Mouse (Mus musculus) common myeloid progenitor, adult 5-6 weeks (primary cell): ENCODE measurements around the gene Ces1e. TPM values are rescaled to one million over a fixed set of nuclear protein-coding genes. Genes with fewer than 3 reads are reported as not detected.
A peak's percentile ranks its signal among the peaks of the same experiment; 100 is the strongest.
"Not testable (repeated sequence)": the region's sequence is repeated elsewhere in the genome, so short reads cannot be mapped to it uniquely, and the experiment has no call there.

ENCODE experiments used
- ATAC-seq: replicated peaks from 2 replicates; pipeline ENCODE4 v1.8.0; 2016; ENCODE audit warnings: low read depth, mild to moderate bottlenecking, moderate TSS enrichment, inconsistent platforms; ENCODE audit not compliant: poor library complexity, severe bottlenecking
- total RNA-seq: library from RNA; stranded (forward); fragments of 200-1000, 187-1606 nt; gene quantifications from 2 replicates; pipeline ENCODE4 v1.2.3, GENCODE M21; 2017

Gene Ces1e
- not detected in 2 replicates for total RNA-seq

- ATAC-seq, result no peak
Observed at GRCm38 (mm10) chr8:93229446-93229845, at the start of gene Ces1e. Gene Ces1e, minus strand, starts transcription at chr8:93229619.

GRCm38 (mm10) chr8:93278176-93278805 lies 48.9 kb upstream of the Ces1e start:
- ATAC-seq, result no peak

- no peak for ATAC-seq
Observed at GRCm38 (mm10) chr8:93274609-93275008, 45.2 kb upstream of the Ces1e start.

- no peak for ATAC-seq
Observed at GRCm38 (mm10) chr8:93273321-93273720, 43.9 kb upstream of the Ces1e start.

- ATAC-seq, result no peak
Observed at GRCm38 (mm10) chr8:93272686-93273085, 43.3 kb upstream of the Ces1e start.

GRCm38 (mm10) chr8:93261436-93261835 lies 32.0 kb upstream of the Ces1e start:
- no peak for ATAC-seq

- ATAC-seq, result no peak
Observed at GRCm38 (mm10) chr8:93252400-93252925, 23.0 kb upstream of the Ces1e start.

GRCm38 (mm10) chr8:93246057-93246456 lies 16.6 kb upstream of the Ces1e start:
- ATAC-seq, result no peak

GRCm38 (mm10) chr8:93239884-93240283 lies 10.5 kb upstream of the Ces1e start:
- no peak for ATAC-seq

GRCm38 (mm10) chr8:93235681-93236080 lies 6.3 kb upstream of the Ces1e start:
- no peak for ATAC-seq

GRCm38 (mm10) chr8:93234706-93235105 lies 5.3 kb upstream of the Ces1e start:
- no peak for ATAC-seq

- no peak for ATAC-seq
Observed at GRCm38 (mm10) chr8:93234068-93234467, 4.6 kb upstream of the Ces1e start.

GRCm38 (mm10) chr8:93228673-93229370 lies 597 bp downstream of the Ces1e start:
- no peak for ATAC-seq

GRCm38 (mm10) chr8:93226471-93226870 lies 2.9 kb downstream of the Ces1e start:
- not testable (repeated sequence) for ATAC-seq

- ATAC-seq, result no peak
Observed at GRCm38 (mm10) chr8:93221896-93222295, 7.5 kb downstream of the Ces1e start.

- ATAC-seq, result no peak
Observed at GRCm38 (mm10) chr8:93217867-93218266, 11.6 kb downstream of the Ces1e start.

- no peak for ATAC-seq
Observed at GRCm38 (mm10) chr8:93217375-93217774, 12.0 kb downstream of the Ces1e start.

GRCm38 (mm10) chr8:93211091-93211490 lies 18.3 kb downstream of the Ces1e start:
- ATAC-seq, result no peak

GRCm38 (mm10) chr8:93199146-93199545 lies 30.3 kb downstream of the Ces1e start:
- ATAC-seq, result not testable (repeated sequence)

- peak; percentile 39; the same call in 1 of the 2 replicates for ATAC-seq
Observed at GRCm38 (mm10) chr8:93197685-93198525, 31.5 kb downstream of the Ces1e start, which contains the start of gene Ces1d. Gene Ces1d, minus strand, starts transcription at chr8:93197838.
